ENCODE assay signal across 19 mouse cellular contexts in genomic region chr4:31468306-31468705, GRCm38 (mm10).
DNase-seq lines count a peak whose midpoint lies in the region; ATAC-seq lines count a peak whose summit lies in the region.
"Had no signal": no experiment of that assay in that cellular context is flagged by ENCODE, and none has a peak within 500 bp of the region (broad histone marks: within the 10 kb centered on the region; RNA-seq: fewer than 3 reads in every experiment).

No protein-coding gene starts in this region.

- no peaks in the 10 kb centered on the region for H3K9me3 ChIP-seq in intestine, embryonic 14.5 days (ENCODE audit: control insufficient read depth, low read length)
- H3K9me3 ChIP-seq in intestine, embryonic 15.5 days = no peaks in the 10 kb centered on the region
- no peaks in the 10 kb centered on the region for H3K9me3 ChIP-seq in neural tube, embryonic 13.5 days
- H3K9me3 ChIP-seq: embryonic facial prominence, embryonic 10.5 days; liver, embryonic 12.5 days; stomach, embryonic 15.5 days had no signal

- H3K27ac ChIP-seq in intestine, embryonic 14.5 days (ENCODE audit: low read depth) = peak overlapping the region; percentile 2; the same call in 1 of the 2 replicates
- no peak overlapping the region for H3K27ac ChIP-seq in intestine, embryonic 15.5 days
- no peak overlapping the region for H3K27ac ChIP-seq in neural tube, embryonic 13.5 days (replicated peaks)
- H3K27ac ChIP-seq: embryonic facial prominence, embryonic 10.5 days; hindbrain, embryonic 14.5 days; liver, embryonic 12.5 days; macrophage; stomach, embryonic 15.5 days had no signal

- no peak overlapping the region for H3K4me3 ChIP-seq in intestine, embryonic 14.5 days (ENCODE audit: low read depth, low read length)
- H3K4me3 ChIP-seq in intestine, embryonic 15.5 days (replicated peaks) = no peak overlapping the region
- no peak overlapping the region for H3K4me3 ChIP-seq in neural tube, embryonic 13.5 days
- H3K4me3 ChIP-seq: embryonic facial prominence, embryonic 10.5 days; liver, embryonic 12.5 days; stomach, embryonic 15.5 days had no signal

- no peak for DNase-seq in frontal cortex, postnatal 14 days (ENCODE audit: low spot score in 2 of 2)
- no peak for DNase-seq in intestine, embryonic 14.5 days (ENCODE audit: low spot score)
- DNase-seq in lung, postnatal 10 days = peak; percentile 15
- DNase-seq in lung, adult 18-20 months = no peak
- DNase-seq in thymus, adult 18-20 months = no peak
- DNase-seq: gastrocnemius, postnatal 25 days; layer of hippocampus, adult 9-11 months; thymus, postnatal 25 days had no signal

- no peak overlapping the region for H3K9ac ChIP-seq in intestine, embryonic 14.5 days (ENCODE audit: low read length)
- no peak overlapping the region for H3K9ac ChIP-seq in intestine, embryonic 15.5 days
- no peak overlapping the region for H3K9ac ChIP-seq in neural tube, embryonic 13.5 days
- H3K9ac ChIP-seq: hindbrain, embryonic 14.5 days; liver, embryonic 12.5 days; stomach, embryonic 15.5 days had no signal

- no peak overlapping the region for H3K4me2 ChIP-seq in intestine, embryonic 14.5 days (ENCODE audit: low read length)
- H3K4me2 ChIP-seq in intestine, embryonic 15.5 days (replicated peaks) = no peak overlapping the region
- 0 out of 2 replicates have a peak overlapping the region, but pooled peaks have one; percentile 2 for H3K4me2 ChIP-seq in neural tube, embryonic 13.5 days
- H3K4me2 ChIP-seq: hindbrain, embryonic 14.5 days; liver, embryonic 12.5 days; stomach, embryonic 15.5 days had no signal

- ATAC-seq in frontal cortex, adult (ENCODE audit: low TSS enrichment) = peak; percentile 81
- no peak for ATAC-seq in intestine, embryonic 14.5 days (replicated peaks; ENCODE audit: low FRiP score, low TSS enrichment, low read depth)
- no peak for ATAC-seq in intestine, embryonic 15.5 days
- ATAC-seq in neural tube, embryonic 13.5 days (ENCODE audit: low read depth) = no peak
- ATAC-seq: activated CD4-positive, CD25-positive, alpha-beta regulatory T cell, adult 4 months; liver, embryonic 12.5 days; midbrain, embryonic 16.5 days had no signal

- H3K4me1 ChIP-seq in intestine, embryonic 14.5 days (replicated peaks; ENCODE audit: control insufficient read depth, insufficient read depth, low read length) = no peaks in the 10 kb centered on the region; the same call in 1 of the 2 replicates
- no peaks in the 10 kb centered on the region for H3K4me1 ChIP-seq in intestine, embryonic 15.5 days (replicated peaks)
- no peaks in the 10 kb centered on the region for H3K4me1 ChIP-seq in neural tube, embryonic 13.5 days (replicated peaks)
- H3K4me1 ChIP-seq: embryonic facial prominence, embryonic 10.5 days; liver, embryonic 12.5 days; stomach, embryonic 15.5 days had no signal

- no peaks in the 10 kb centered on the region for H3K36me3 ChIP-seq in intestine, embryonic 14.5 days (ENCODE audit: control insufficient read depth, insufficient read depth, low read length)
- no peaks in the 10 kb centered on the region for H3K36me3 ChIP-seq in intestine, embryonic 15.5 days
- H3K36me3 ChIP-seq in neural tube, embryonic 13.5 days = no peaks in the 10 kb centered on the region
- H3K36me3 ChIP-seq: embryonic facial prominence, embryonic 10.5 days; G1E; liver, embryonic 12.5 days; stomach, embryonic 15.5 days had no signal

- H3K27me3 ChIP-seq in intestine, embryonic 14.5 days (replicated peaks; ENCODE audit: control insufficient read depth, insufficient read depth, low read length) = no peaks in the 10 kb centered on the region
- no peaks in the 10 kb centered on the region for H3K27me3 ChIP-seq in intestine, embryonic 15.5 days (replicated peaks)
- H3K27me3 ChIP-seq in neural tube, embryonic 13.5 days = no peaks in the 10 kb centered on the region
- H3K27me3 ChIP-seq: liver, embryonic 12.5 days; stomach, embryonic 15.5 days had no signal

- 75% methylated on average over 9 of the region's 9 CpGs for WGBS in intestine, embryonic 14.5 days
- 76% methylated on average over 9 of the region's 9 CpGs for WGBS in intestine, embryonic 15.5 days
- WGBS in neural tube, embryonic 13.5 days = 53% methylated on average over 9 of the region's 9 CpGs
